Mouse (Mus musculus): ENCODE results near the gene Ric8a.

DNA sequence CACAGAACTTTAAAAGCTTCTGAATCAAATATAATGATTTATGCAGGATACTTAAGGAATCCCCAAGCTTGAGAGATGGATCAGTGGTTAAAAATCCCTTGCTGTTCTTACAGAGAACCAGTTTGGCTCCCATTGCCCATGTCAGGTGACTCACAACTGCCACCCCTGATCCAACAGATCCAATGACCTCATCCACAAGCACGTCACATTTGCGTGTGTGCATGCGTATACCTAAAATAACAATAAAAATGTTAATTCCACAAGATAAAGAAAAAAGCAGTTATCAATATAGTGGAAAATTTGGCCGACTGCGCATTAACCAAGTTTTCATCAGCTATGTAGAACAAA, 35.5 kb upstream of the Ric8a start:
- TF ChIP-seq POLR2A (IDR thresholded peaks at IDR 0.05; ENCODE audit: borderline replicate concordance, low read depth, low read length) (no peak), CTCF (IDR thresholded peaks at IDR 0.05; ENCODE audit: low read depth, low read length) (no peak)
